15 mouse cellular contexts compared by ENCODE assay signal in genomic region chr16:92674916-92675450, GRCm38 (mm10).
"Had no signal": no experiment of that assay in that cellular context is flagged by ENCODE, and none has a peak within 500 bp of the region (broad histone marks: within the 10 kb centered on the region; RNA-seq: fewer than 3 reads in every experiment).

No protein-coding gene starts in this region.

- H3K9ac ChIP-seq: limb, embryonic 12.5 days; liver, embryonic 14.5 days; stomach, embryonic 15.5 days had no signal

- H3K36me3 ChIP-seq: limb, embryonic 12.5 days; midbrain, embryonic 10.5 days; stomach, embryonic 15.5 days had no signal

- H3K27me3 ChIP-seq: stomach, embryonic 15.5 days had no signal

- H3K9me3 ChIP-seq: limb, embryonic 12.5 days; midbrain, embryonic 10.5 days; stomach, embryonic 15.5 days had no signal

- DNase-seq: kidney, adult 9 months; kidney, postnatal 10 days; kidney, postnatal 4 days; lung, postnatal 36 days; midbrain, embryonic 14.5 days; thymus, adult 2 months; thymus, postnatal 25 days had no signal

- H3K4me3 ChIP-seq: layer of hippocampus, adult 2 months; limb, embryonic 12.5 days; midbrain, embryonic 10.5 days; myocyte; stomach, embryonic 15.5 days had no signal

- ATAC-seq: inflammation-experienced regulatory T-cells, adult 6 months; intestine, postnatal 0 days had no signal

- H3K4me2 ChIP-seq: limb, embryonic 12.5 days; stomach, embryonic 15.5 days had no signal

- H3K27ac ChIP-seq: layer of hippocampus, adult 2 months; limb, embryonic 12.5 days; liver, embryonic 14.5 days; midbrain, embryonic 10.5 days; stomach, embryonic 15.5 days had no signal
